Comparison of ENCODE assay signal across 8 mouse cellular contexts in genomic region chr9:105053147-105053557, GRCm38 (mm10). TPM values are rescaled to one million over a fixed set of nuclear protein-coding genes. Genes with fewer than 3 reads are reported as not detected.
DNase-seq lines count a peak whose midpoint lies in the region; ATAC-seq and TF ChIP-seq lines count a peak whose summit lies in the region.

TSS of gene Mrpl3 (plus strand) at chr9:105053239.

- WGBS in hindbrain, postnatal 0 days, result under 1% methylated on average over 29 of the region's 31 CpGs

- peak within 1 kb of the TSS; percentile 95 for H3K27ac ChIP-seq in gastrocnemius, adult 2 months
- H3K27ac ChIP-seq in hindbrain, postnatal 0 days, result peak within 1 kb of the TSS; percentile 74
- peak within 1 kb of the TSS; percentile 83 for H3K27ac ChIP-seq in left cerebral cortex, adult 2 months

- peak within 1 kb of the TSS; percentile 80 for H3K4me2 ChIP-seq in hindbrain, postnatal 0 days (ENCODE audit: low read depth, low read length)

- peak; percentile 84 for ATAC-seq in hindbrain, postnatal 0 days
- ATAC-seq in megakaryocyte, adult 5-6 weeks (ENCODE audit: poor library complexity, severe bottlenecking), result peak; percentile 93

- H3K4me3 ChIP-seq in gastrocnemius, adult 2 months, result peak within 1 kb of the TSS; percentile 91
- peak within 1 kb of the TSS; percentile 96 for H3K4me3 ChIP-seq in hindbrain, postnatal 0 days (ENCODE audit: low read length)
- H3K4me3 ChIP-seq in left cerebral cortex, adult 2 months, result peak within 1 kb of the TSS; percentile 99

- peak; percentile 5; the same call in 1 of the 2 replicates for TF ChIP-seq CTCF in gastrocnemius, adult 2 months (IDR thresholded peaks at IDR 0.05)
- TF ChIP-seq CTCF in hindbrain, postnatal 0 days (IDR thresholded peaks at IDR 0.05; ENCODE audit: low read depth), result no peak
- no peak for TF ChIP-seq CTCF in left cerebral cortex, adult 2 months (IDR thresholded peaks at IDR 0.05)

- H3K9me3 ChIP-seq in hindbrain, postnatal 0 days (ENCODE audit: low read length), result no peaks in the 10 kb centered on the region

- peak within 1 kb of the TSS; percentile 93 for H3K9ac ChIP-seq in hindbrain, postnatal 0 days (replicated peaks; ENCODE audit: low read length)

- peaks cover 25% of the 10 kb centered on the region for H3K36me3 ChIP-seq in hindbrain, postnatal 0 days (ENCODE audit: insufficient read depth, low read length)

- DNase-seq in WW6 (ENCODE audit: low read depth, low spot score), result peak; percentile 57
- DNase-seq in cerebellum, postnatal 4 days (ENCODE audit: low spot score in 2 of 2), result peak; percentile 87 to 94
- peak; percentile 90 for DNase-seq in gastrocnemius, adult 2 months
- DNase-seq in hindbrain, postnatal 0 days (ENCODE audit: low spot score), result peak; percentile 89
- peak; percentile 80 to 89 for DNase-seq in left cerebral cortex, adult 2 months (ENCODE audit: extremely low spot score in 1 of 2, low spot score in 2 of 2)
- DNase-seq in right cerebral cortex, adult 2 months (ENCODE audit: low spot score in 2 of 2), result peak; percentile 88 to 89
- peak; percentile 82 for DNase-seq in urinary bladder, postnatal 14 days (ENCODE audit: low spot score)

- intact Hi-C loops in gastrocnemius, adult 2 months (cut with DNase I), result loop anchor here (2.0 to 10.0 kb wide), 2 partner anchors 78 to 342 kb away; partner anchors contain the start of genes Aste1, Nek11 and Nudt16
- intact Hi-C loops in left cerebral cortex, adult 2 months (cut with DNase I), result loop anchor here (2.0 to 10.0 kb wide), 3 partner anchors 78 to 481 kb away; partner anchors contain the start of gene Nudt16

- peaks cover 3% of the 10 kb centered on the region; the same call in 1 of the 2 replicates for H3K4me1 ChIP-seq in hindbrain, postnatal 0 days (ENCODE audit: insufficient read depth, low read length)

- no peaks in the 10 kb centered on the region for H3K27me3 ChIP-seq in hindbrain, postnatal 0 days (ENCODE audit: insufficient read depth, low read length)

RNA-seq across cellular contexts. Expression of gene Mrpl3, which starts in this region (rescaled TPM):
- 10 to 100 TPM; 70.3 to 96.5 TPM for total RNA-seq in gastrocnemius, adult 2 months (2021)
- total RNA-seq in hindbrain, postnatal 0 days (2014; rRNA removed), result 57.0 and 67.3 TPM in 2 replicates
- polyA plus RNA-seq in hindbrain, postnatal 0 days (2015; fragmentation: Nextera tagmentation; extraction: Ambion mirVana), result 95.2 and 96.3 TPM in 2 replicates
- total RNA-seq in left cerebral cortex, adult 2 months (2021), result 10 to 100 TPM; 87.0 to 88.1 TPM
- 50.4 and 59.6 TPM in 2 replicates for total RNA-seq in megakaryocyte, adult 5-6 weeks (2015)
- 43.0 and 53.3 TPM in 2 replicates for total RNA-seq in megakaryocyte, adult 5-6 weeks (2017)

Comparison
In these comparisons a context has a peak if more than half of its experiments do, and no peak if none do; other contexts are left out.
1. Peak in every context shown above with its lines: DNase-seq, ATAC-seq, H3K4me3 ChIP-seq and H3K27ac ChIP-seq.